Mouse (Mus musculus) cerebellum, postnatal 14 days (tissue): Measurements from ENCODE around the gene Mtmr11.
"Not testable (repeated sequence)": the region's sequence is repeated elsewhere in the genome, so short reads cannot be mapped to it uniquely, and the experiment has no call there.

Experiments used
- DNase-seq, 2 experiments: peaks; one replicate each; pipeline ENCODE4 v3.0.0; 2021; ENCODE audit warnings: mixed read lengths in 2 of 2

Gene Mtmr11

GRCm38 (mm10) chr3:96219191-96219641, 57.4 kb downstream of the Mtmr11 start:
- DNase-seq: peak; percentile 46 to 57

DNA sequence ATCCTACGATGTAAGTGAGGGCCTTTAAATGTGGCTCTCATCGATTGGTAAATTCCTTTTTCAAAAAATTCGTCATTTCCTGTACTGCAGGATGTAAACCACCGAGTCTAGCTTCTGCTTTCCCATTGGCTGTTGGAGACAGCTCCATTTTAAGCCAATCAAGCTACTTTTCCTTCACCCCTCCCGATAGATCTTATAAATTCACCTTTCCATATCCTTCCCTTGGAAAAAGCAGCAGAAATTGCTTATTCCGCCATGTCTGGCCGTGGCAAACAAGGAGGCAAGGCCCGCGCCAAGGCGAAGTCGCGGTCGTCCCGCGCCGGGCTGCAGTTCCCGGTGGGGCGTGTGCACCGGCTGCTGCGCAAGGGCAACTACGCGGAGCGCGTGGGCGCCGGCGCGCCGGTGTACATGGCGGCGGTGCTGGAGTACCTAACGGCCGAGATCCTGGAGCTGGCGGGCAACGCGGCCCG, 57.9 kb downstream of the Mtmr11 start, which contains the start of the genes Bola1 and Hist2h2ab:
Bola1 (minus strand) TSS at position 49 of the 470 bp plus-strand sequence.
Hist2h2ab (plus strand) TSS at position 205 of the 470 bp plus-strand sequence.
- DNase-seq: peak; percentile 69 to 80

DNA sequence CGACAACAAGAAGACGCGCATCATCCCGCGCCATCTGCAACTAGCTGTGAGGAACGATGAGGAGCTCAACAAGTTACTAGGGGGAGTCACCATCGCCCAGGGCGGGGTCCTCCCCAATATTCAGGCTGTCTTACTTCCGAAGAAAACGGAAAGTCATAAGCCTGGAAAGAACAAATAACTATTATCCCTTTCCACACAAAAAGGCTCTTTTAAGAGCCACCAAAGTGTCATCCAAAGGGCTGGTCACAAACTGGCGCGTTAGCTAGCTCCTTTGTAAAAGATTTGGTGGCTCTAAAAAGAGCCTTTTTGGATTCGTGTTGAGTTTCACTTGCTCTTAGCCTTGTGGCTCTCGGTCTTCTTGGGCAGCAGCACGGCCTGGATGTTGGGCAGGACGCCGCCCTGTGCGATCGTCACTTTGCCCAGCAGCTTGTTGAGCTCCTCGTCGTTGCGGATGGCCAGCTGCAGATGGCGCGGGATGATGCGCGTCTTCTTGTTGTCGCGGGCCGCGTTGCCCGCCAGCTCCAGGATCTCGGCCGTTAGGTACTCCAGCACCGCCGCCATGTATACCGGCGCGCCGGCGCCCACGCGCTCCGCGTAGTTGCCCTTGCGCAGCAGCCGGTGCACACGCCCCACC, 58.4 kb downstream of the Mtmr11 start:
- DNase-seq: not testable (repeated sequence)

DNA sequence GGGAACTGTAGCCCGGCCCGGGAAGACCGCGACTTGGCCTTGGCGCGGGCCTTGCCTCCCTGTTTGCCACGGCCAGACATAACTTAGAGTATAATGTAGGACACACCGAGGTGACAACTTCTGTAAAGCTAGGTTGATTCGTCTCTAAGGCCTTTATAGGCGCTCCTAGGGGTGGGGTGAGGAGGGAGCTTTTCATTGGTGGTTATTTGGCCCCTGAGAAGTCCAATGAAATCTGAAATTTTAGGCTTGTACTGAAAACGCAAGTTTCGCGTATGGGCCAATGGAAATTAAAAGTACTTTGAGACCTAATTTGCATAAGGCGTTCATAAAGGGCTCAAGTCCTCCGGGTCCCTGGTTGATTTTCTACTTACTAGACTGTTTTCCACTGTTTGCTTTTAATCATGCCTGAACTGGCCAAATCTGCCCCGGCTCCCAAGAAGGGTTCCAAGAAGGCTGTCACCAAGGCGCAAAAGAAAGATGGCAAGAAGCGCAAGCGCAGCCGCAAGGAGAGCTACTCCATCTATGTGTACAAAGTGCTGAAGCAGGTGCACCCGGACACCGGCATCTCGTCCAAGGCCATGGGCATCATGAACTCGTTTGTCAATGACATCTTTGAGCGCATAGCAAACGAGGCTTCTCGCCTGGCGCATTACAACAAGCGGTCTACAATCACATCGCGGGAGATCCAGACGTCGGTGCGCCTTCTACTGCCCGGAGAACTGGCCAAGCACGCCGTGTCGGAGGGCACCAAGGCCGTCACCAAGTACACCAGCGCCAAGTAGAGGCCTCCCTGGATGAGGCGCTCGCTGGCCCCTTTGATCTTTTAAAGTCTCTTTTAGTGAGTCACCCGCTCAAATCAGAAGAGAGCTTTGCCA, 59.2 kb downstream of the Mtmr11 start, which contains the start of the genes Hist2h2ac and Hist2h2be:
Hist2h2ac (minus strand) TSS at position 116 of the 875 bp plus-strand sequence.
Hist2h2be (plus strand) TSS at position 355 of the 875 bp plus-strand sequence.
- peak; percentile 73 to 83 for DNase-seq
